Mouse (Mus musculus) kidney, adult 11 months (tissue): Measurements from ENCODE around the gene Mycbp.
A peak's percentile ranks its signal among the peaks of the same experiment; 100 is the strongest.

ENCODE experiments used
- DNase-seq: peaks from one replicate; pipeline ENCODE4 v3.0.0; 2022

Mycbp gene

GRCm38 (mm10) chr4:123946701-123947100 lies 42.1 kb downstream of the Mycbp start:
- DNase-seq = no peak

- DNase-seq = no peak
Measured at GRCm38 (mm10) chr4:123947149-123947548, 42.5 kb downstream of the Mycbp start.

GRCm38 (mm10) chr4:123948901-123949300 lies 44.3 kb downstream of the Mycbp start:
- DNase-seq = no peak

- no peak for DNase-seq
Measured at GRCm38 (mm10) chr4:123949649-123950048, 45.0 kb downstream of the Mycbp start.

- DNase-seq = no peak
Measured at GRCm38 (mm10) chr4:123952059-123952458, 47.4 kb downstream of the Mycbp start.

- DNase-seq = peak; percentile 49
Measured at GRCm38 (mm10) chr4:123956703-123957491, 52.3 kb downstream of the Mycbp start.

- DNase-seq = no peak
Measured at GRCm38 (mm10) chr4:123957492-123957808, 52.8 kb downstream of the Mycbp start.

GRCm38 (mm10) chr4:123957891-123958290 lies 53.3 kb downstream of the Mycbp start:
- no peak for DNase-seq

- DNase-seq = no peak
Measured at GRCm38 (mm10) chr4:123960955-123961354, 56.3 kb downstream of the Mycbp start.
